Mouse (Mus musculus): ENCODE measurements at regions not wholly inside any gene's neighbourhood (a gene's known extent, or its start where the extent isn't known, plus 50 kb on each side); places are given as distances from the start of the nearest gene placed in this dataset.

- no peak for DNase-seq
Measured at GRCm38 (mm10) chr4:89395336-89395735, 84.5 kb upstream of the Cdkn2b start.

- no peak for DNase-seq
Measured at GRCm38 (mm10) chr4:89393251-89393711, 82.4 kb upstream of the Cdkn2b start.

GRCm38 (mm10) chr4:89392791-89393190 is 82.0 kb upstream of the Cdkn2b start:
- no peak for DNase-seq

GRCm38 (mm10) chr4:89391463-89392308 is 80.8 kb upstream of the Cdkn2b start:
- DNase-seq = no peak

GRCm38 (mm10) chr4:89383548-89383947 is 72.7 kb upstream of the Cdkn2b start:
- DNase-seq = no peak

- no peak for DNase-seq
Measured at GRCm38 (mm10) chr4:89382434-89382976, 71.7 kb upstream of the Cdkn2b start.

GRCm38 (mm10) chr4:89381763-89382162 is 70.9 kb upstream of the Cdkn2b start:
- no peak for DNase-seq

- DNase-seq = no peak
Measured at GRCm38 (mm10) chr4:89381077-89381476, 70.2 kb upstream of the Cdkn2b start.

GRCm38 (mm10) chr4:89380330-89380945 is 69.6 kb upstream of the Cdkn2b start:
- no peak for DNase-seq

- no peak for DNase-seq
Measured at GRCm38 (mm10) chr4:89379622-89380329, 68.9 kb upstream of the Cdkn2b start.

GRCm38 (mm10) chr4:89372631-89373030 is 61.8 kb upstream of the Cdkn2b start:
- no peak for DNase-seq

GRCm38 (mm10) chr4:89368850-89369524 is 58.1 kb upstream of the Cdkn2b start:
- DNase-seq = no peak

GRCm38 (mm10) chr4:89366581-89367141 is 55.8 kb upstream of the Cdkn2b start:
- no peak for DNase-seq

GRCm38 (mm10) chr4:89365875-89366274 is 55.0 kb upstream of the Cdkn2b start:
- no peak for DNase-seq

GRCm38 (mm10) chr4:89363150-89363683 is 52.4 kb upstream of the Cdkn2b start:
- DNase-seq = no peak

GRCm38 (mm10) chr4:89362650-89363049 is 51.8 kb upstream of the Cdkn2b start:
- DNase-seq = no peak

- no peak for DNase-seq
Measured at GRCm38 (mm10) chr4:89361316-89361715, 50.5 kb upstream of the Cdkn2b start.

All from kidney, postnatal 10 days (tissue).